Mouse (Mus musculus) MEL-GATA-1-ER (cell line): Measurements from ENCODE around the gene Sardh.

Experiments
- DNase-seq: peaks from one replicate; pipeline ENCODE4 v3.0.0-alpha.2; 2012; ENCODE audit warnings: low read depth; ENCODE audit errors: extremely low read depth

The Sardh gene

DNA sequence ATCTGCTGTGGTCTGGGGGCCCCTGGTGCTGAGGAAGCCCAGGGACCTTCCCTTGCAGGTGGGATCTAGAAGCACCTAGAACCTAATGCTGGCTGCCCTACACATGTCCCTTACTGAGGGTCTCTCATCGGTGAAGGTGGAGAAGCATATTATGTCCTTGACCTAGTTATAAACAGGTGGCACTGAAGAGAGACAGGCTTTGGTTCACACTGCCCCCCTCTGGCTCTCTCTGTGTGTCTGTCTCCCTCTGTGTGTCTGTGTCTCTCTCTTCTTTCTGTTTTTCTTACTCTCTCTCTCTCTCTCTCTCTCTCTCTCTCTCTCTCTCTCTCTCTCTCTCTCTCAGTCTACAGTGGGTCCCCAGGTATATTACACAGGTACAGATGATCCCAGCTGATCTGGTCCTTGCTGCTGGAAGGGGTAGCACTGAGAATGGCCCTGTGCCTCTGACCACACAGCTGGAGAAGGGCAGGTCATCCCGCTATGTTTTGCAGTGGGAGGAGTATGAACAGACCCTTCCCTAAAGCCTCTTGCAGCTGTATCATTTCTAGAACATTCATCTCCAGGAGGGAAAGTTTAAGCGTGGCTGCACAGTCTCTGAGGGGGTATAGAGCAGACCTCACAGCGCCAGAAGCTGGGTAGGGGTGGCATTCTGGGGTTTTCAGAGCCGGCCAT lies 19.2 kb downstream of the Sardh start:
- DNase-seq = no peak

- no peak for DNase-seq
Measured at GRCm38 (mm10) chr2:27226572-27226971, 21.6 kb downstream of the Sardh start.

GRCm38 (mm10) chr2:27223012-27223421 lies 25.1 kb downstream of the Sardh start:
- DNase-seq = no peak

DNA sequence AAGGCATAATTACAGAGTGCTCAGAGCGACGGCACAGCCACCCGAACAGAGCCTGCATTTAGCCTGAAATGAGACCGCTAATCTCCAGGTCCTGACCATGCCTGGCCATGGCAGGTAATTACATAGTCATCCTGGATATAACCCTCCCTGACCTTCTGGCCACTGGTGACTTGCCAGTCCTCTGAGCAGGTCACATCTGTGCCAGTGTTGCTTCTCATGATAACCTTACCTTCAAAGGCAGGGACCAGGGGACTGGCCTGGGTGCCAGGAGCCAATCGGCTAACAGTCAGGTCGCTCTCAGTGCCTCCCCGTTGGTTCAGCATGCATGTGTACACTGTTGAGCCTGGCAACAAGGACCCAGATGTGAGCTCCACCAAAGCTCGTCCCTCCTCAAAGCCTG lies 29.6 kb downstream of the Sardh start:
- no peak for DNase-seq

DNA sequence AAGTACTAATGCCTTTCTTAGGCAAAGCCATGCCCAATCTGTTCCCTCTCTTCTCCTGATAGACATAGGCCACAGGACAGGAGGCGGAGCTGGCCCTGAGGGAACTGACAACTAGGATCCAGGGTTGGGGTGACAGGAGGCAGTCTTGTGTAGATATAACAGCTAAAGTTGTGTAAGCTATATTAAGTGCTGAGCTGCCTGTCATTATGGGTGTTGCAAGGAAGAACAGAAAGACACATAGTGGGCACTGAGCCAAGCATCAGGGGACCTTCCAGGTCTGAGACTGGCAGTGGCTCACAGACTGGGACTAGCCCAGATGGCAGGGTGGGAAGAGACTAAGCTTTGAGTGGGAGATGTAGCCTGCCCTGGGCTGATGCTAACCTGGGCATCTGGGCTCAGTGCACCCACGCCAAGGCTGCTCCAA lies 30.0 kb downstream of the Sardh start:
- no peak for DNase-seq

DNA sequence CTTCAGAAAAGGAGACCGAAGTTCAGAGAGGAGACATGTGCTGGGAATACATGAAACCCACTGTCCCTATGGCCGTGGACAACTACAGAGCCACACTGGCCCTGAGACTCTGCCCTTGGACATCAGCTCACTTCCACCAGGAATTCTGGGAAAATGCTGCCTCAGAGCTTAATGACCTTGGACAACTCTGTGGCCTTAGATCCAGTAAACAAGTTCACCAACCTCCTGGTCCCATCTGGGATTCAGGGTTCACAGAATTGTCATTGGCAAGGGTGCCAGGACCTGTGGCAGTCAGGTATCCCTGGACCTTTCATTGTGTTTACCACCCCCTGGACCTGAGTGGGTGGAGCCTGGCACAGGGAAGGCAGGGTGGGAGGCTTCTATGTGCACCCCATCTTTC lies 32.6 kb downstream of the Sardh start:
- DNase-seq = no peak

DNA sequence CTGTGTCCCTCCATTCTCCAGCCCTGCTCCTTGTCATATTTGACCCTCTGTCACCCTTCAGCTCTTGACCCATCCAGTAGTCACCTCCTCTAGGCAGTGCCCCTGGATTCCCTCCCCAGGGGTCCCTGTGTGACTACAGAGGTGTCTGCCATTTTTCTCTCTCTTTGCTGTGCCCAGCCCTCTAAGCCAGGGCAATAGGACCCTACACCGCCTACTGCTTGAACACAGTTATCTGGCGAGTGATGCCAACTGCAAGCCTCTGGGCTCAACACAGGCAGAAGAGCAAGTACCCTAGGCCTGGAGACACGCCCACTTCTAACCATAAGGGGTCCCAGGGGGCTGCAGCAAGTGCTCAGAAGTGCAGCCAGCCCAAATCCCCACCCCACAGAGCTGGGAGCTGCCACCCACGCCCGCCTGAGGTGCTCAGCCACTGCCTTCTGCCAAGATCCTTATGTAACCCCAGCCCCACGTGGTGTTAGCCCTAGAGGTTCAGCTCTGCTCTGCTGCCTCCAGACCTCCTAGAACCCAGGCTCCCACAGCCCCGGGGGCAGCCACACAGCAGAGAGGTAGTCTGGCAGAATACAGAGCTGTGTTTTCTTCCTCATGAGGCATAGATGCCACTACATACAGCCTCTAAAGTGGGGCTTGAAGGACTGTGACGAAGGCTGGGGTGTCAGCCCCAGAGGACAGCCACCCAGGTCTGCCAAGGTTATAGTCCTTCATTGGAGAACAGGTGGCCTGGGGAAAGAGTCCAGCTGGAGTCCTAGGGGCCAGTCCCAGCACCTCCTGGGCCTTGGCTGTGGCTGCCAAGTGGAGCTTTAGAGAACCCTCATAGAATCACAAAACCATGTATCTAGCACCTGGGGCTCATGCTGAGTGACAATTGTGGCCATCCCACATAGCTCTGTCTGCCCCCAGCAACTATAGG lies 35.9 kb downstream of the Sardh start:
- DNase-seq = no peak

GRCm38 (mm10) chr2:27210676-27211210 lies 37.4 kb downstream of the Sardh start:
- no peak for DNase-seq

- no peak for DNase-seq
Measured at GRCm38 (mm10) chr2:27210255-27210654, 37.9 kb downstream of the Sardh start.

DNA sequence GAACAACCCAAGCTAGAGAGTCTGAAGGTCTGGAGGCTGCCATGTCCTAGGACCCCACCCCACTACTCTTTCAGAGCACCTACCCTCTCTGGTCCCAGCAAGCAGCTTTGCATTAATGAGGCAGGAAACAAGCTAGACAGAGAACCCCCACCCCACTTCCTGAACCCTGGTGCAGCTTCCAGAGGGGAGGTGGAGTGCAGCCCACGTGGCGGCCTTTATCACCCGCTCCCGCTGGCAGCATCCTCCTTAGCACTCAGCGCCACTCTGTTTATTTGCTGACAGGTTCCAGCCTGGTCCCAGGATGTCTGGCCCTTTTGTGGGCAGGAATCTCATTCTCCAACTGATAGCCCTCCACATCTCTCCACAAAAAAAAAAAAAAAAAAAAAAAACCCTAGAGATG lies 38.3 kb downstream of the Sardh start:
- DNase-seq = no peak

DNA sequence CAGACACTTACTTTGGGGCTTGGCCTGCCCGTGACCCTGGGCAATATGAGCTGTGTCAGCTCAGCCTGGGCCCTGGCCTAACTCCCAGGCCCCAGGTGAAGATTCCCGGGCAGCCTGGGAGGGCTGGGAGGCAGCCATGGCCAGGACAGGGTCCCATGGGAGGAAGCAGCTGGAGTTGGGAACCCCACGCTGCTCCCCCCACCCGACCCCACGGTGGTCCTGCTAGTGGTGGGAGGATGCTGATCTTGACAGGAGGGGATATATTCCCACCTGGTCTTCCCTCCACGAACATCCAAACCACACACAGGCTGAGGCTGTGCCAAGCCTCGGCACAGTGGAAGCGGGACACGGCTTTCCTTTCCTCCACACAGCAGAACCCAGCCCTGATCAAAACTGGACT lies 38.8 kb downstream of the Sardh start:
- DNase-seq = no peak

GRCm38 (mm10) chr2:27207126-27207525 lies 41.0 kb downstream of the Sardh start:
- DNase-seq = no peak

- DNase-seq = no peak
Measured at GRCm38 (mm10) chr2:27206128-27206797, 41.9 kb downstream of the Sardh start.

- DNase-seq = no peak
Measured at GRCm38 (mm10) chr2:27205666-27206065, 42.5 kb downstream of the Sardh start.

GRCm38 (mm10) chr2:27200586-27200985 lies 47.6 kb downstream of the Sardh start:
- DNase-seq = no peak

DNA sequence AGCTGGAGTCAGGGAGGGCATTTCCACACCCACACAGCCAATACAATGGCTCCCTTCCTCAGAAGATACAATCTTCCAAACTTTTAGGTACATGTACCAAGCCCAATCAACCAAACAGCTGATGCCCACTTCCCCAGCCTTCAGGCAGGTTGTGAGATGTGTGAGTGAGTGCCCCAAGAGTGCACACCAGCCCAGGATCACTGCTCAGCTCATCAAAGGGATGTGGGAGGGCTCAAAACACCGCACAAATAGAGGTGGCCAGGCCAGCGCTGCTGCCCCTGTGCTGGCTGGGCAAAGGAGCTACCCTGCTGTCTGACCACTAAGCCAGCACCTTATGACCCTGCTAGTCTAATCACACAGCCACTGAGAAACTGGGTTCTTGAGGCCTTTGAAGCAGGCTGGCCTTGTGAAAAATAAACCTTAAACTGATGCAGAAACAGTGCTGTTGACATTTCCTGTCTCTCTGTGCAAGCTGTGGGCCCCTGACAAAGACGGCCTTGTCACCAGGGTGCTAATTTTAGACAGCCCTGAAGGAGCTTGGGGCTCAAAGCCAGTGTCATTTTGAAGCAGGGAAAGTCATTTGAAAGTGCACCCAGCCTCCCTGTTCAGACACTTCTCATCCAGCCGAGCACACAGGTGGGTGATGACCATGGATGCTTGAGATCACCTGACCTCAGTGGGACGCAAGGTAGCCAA lies 49.4 kb downstream of the Sardh start:
- DNase-seq = no peak

GRCm38 (mm10) chr2:27189994-27190393 lies 58.1 kb downstream of the Sardh start:
- no peak for DNase-seq

- no peak for DNase-seq
Measured at GRCm38 (mm10) chr2:27187531-27187930, 60.6 kb downstream of the Sardh start.

DNA sequence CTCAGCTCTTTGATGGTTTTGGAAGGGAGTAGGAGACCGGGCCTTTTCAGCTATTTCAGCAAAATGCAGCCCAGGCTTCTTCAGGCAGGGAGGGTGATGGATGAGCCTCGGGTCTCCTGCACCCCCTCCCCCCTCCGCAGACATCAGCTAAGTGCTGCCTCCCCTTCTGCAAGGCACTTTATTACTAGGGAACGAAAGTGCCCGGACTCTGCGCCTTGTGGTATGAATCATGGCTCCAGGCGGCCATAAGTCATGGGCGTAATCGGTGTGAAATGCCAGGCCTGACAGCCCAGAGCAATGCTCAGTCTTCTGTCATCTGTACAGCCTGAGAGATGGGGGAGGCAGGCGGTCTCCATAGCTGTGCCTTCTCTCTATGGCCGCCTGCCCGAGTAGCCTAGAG lies 64.4 kb downstream of the Sardh start:
- DNase-seq = no peak

GRCm38 (mm10) chr2:27181907-27182306 lies 66.2 kb downstream of the Sardh start:
- no peak for DNase-seq

DNA sequence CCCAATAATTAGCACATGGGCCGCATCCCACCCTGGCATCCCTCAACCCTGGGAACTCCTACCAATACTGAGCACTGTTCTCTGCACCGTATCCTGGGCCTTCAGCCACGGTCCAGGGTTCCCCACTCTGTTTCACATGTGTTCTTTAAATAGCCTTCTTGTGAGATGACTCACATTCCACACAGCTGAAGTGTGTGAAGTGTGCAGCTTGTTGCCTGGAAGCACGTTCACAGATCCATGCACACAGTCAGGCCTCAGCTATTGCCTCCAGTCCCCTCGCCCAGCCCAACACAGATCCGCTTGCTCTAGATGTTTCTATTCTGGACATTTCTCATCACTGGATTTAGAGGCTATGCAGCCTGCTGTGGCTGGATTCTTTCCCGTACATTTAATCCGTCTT lies 69.0 kb downstream of the Sardh start:
- DNase-seq = no peak
